Mouse (Mus musculus) heart, adult 2 months (tissue): ENCODE data around the gene Prmt8.

Experiments used
- CTCF ChIP-seq: fragments of 200-600 bp; IDR thresholded peaks from 2 replicates; pipeline ENCODE4 v1.8.1; 2022; ENCODE audit warnings: antibody characterized with exemption, mild to moderate bottlenecking, moderate library complexity
- EP300 ChIP-seq: fragments of 200-500 bp; IDR thresholded peaks from 2 replicates; pipeline ENCODE4 v1.6.1; 2011; ENCODE audit warnings: low read depth, low read length, control low read depth; ENCODE audit not compliant: insufficient read depth
- POLR2A ChIP-seq: fragments of 200-500 bp; IDR thresholded peaks from 2 replicates; pipeline ENCODE4 v1.6.1; 2011; ENCODE audit warnings: mild to moderate bottlenecking, low read depth, low read length, control low read depth; ENCODE audit not compliant: insufficient read depth

GRCm38 (mm10) chr6:127723126-127723525 is 46.1 kb downstream of the Prmt8 start:
- TF ChIP-seq CTCF: no peak
- no peak for TF ChIP-seq POLR2A
- TF ChIP-seq EP300: no peak
